Mouse (Mus musculus): ENCODE data around the gene Sft2d1. TPM values are rescaled to one million over a fixed set of nuclear protein-coding genes. Genes with fewer than 3 reads are reported as not detected.
"Not testable (repeated sequence)": the region's sequence is repeated elsewhere in the genome, so short reads cannot be mapped to it uniquely, and the experiment has no call there.

Sft2d1 gene
- polyA plus RNA-seq, 1 experiment from 2014 or later: 109 TPM

- H3K4me1 ChIP-seq: peaks cover 16% of the 10 kb centered on the region
- ATAC-seq (ENCODE audit: low FRiP score): no peak
- H3K27ac ChIP-seq: no peak overlapping the region
- no peaks in the 10 kb centered on the region for H3K9me3 ChIP-seq (replicated peaks)
- H3K27me3 ChIP-seq: no peaks in the 10 kb centered on the region
- peak overlapping the region; percentile 93 for H3K4me3 ChIP-seq
- H3K4me2 ChIP-seq (replicated peaks): peak overlapping the region; percentile 61
- H3K36me3 ChIP-seq: no peaks in the 10 kb centered on the region
- WGBS: 63% methylated on average over 3 of the region's 3 CpGs
- peak overlapping the region; percentile 84 for H3K9ac ChIP-seq
These were observed 849 bp downstream of the Sft2d1 start for GRCm38 (mm10) chr17:8311751-8312150.

- Histone ChIP-seq H3K27ac (no peak overlapping the region), H3K9me3 (replicated peaks) (no peaks in the 10 kb centered on the region), H3K27me3 (no peaks in the 10 kb centered on the region), H3K4me3 (no peak overlapping the region), H3K36me3 (0 out of 2 replicates have a peak, but pooled peaks cover 5% of the 10 kb centered on the region), H3K4me1 (peaks cover 16% of the 10 kb centered on the region), H3K4me2 (replicated peaks) (no peak overlapping the region), H3K9ac (no peak overlapping the region)
- WGBS: 93% methylated on average over 3 of the region's 3 CpGs
- no peak for ATAC-seq (ENCODE audit: low FRiP score)
These were observed 3.1 kb downstream of the Sft2d1 start for GRCm38 (mm10) chr17:8313976-8314375.

GRCm38 (mm10) chr17:8316251-8316650, 5.3 kb downstream of the Sft2d1 start:
- Histone ChIP-seq H3K27me3 (no peaks in the 10 kb centered on the region), H3K4me2 (replicated peaks) (no peak overlapping the region), H3K9me3 (replicated peaks) (no peaks in the 10 kb centered on the region), H3K9ac (no peak overlapping the region), H3K4me3 (no peak overlapping the region), H3K36me3 (peaks cover 5% of the 10 kb centered on the region; the same call in 1 of the 2 replicates), H3K27ac (no peak overlapping the region), H3K4me1 (peaks cover 16% of the 10 kb centered on the region)
- 94% methylated on average over 1 of the region's 1 CpGs for WGBS
- no peak for ATAC-seq (ENCODE audit: low FRiP score)

GRCm38 (mm10) chr17:8326877-8327276, 16.0 kb downstream of the Sft2d1 start:
- not testable (repeated sequence) for H3K4me1 ChIP-seq; H3K9ac ChIP-seq; H3K9me3 ChIP-seq (replicated peaks); ATAC-seq (ENCODE audit: low FRiP score); H3K4me3 ChIP-seq; H3K27ac ChIP-seq; H3K27me3 ChIP-seq; H3K4me2 ChIP-seq (replicated peaks)
- H3K36me3 ChIP-seq: peaks cover 18% of the 10 kb centered on the region
- 92% methylated on average over 10 of the region's 11 CpGs for WGBS

- Histone ChIP-seq H3K4me3 (no peak overlapping the region), H3K27me3 (no peaks in the 10 kb centered on the region), H3K4me1 (no peaks in the 10 kb centered on the region), H3K27ac (no peak overlapping the region), H3K9ac (no peak overlapping the region), H3K9me3 (replicated peaks) (no peaks in the 10 kb centered on the region), H3K36me3 (peaks cover 13% of the 10 kb centered on the region), H3K4me2 (replicated peaks) (no peak overlapping the region)
- 71% methylated on average over 7 of the region's 7 CpGs for WGBS
- ATAC-seq (ENCODE audit: low FRiP score): no peak
These were observed 17.7 kb downstream of the Sft2d1 start for GRCm38 (mm10) chr17:8328511-8329174.

GRCm38 (mm10) chr17:8330602-8331001, 19.7 kb downstream of the Sft2d1 start:
- Histone ChIP-seq H3K9ac (no peak overlapping the region), H3K9me3 (replicated peaks) (no peaks in the 10 kb centered on the region), H3K4me3 (no peak overlapping the region), H3K27me3 (no peaks in the 10 kb centered on the region), H3K27ac (no peak overlapping the region), H3K36me3 (peaks cover 8% of the 10 kb centered on the region), H3K4me2 (replicated peaks) (no peak overlapping the region), H3K4me1 (no peaks in the 10 kb centered on the region)
- ATAC-seq (ENCODE audit: low FRiP score): no peak
- WGBS: 76% methylated on average over 5 of the region's 5 CpGs

- peaks cover 21% of the 10 kb centered on the region for H3K4me1 ChIP-seq
- H3K9ac ChIP-seq; H3K36me3 ChIP-seq; H3K4me3 ChIP-seq; H3K27ac ChIP-seq; H3K4me2 ChIP-seq (replicated peaks); ATAC-seq (ENCODE audit: low FRiP score); H3K9me3 ChIP-seq (replicated peaks): not testable (repeated sequence)
- peaks cover 39% of the 10 kb centered on the region for H3K27me3 ChIP-seq
- WGBS: 100% methylated on average over 1 of the region's 5 CpGs
These were observed 26.3 kb downstream of the Sft2d1 start, which contains the start of gene Prr18 for GRCm38 (mm10) chr17:8337159-8337558. Gene Prr18 (plus strand): TSS chr17:8337459.

GRCm38 (mm10) chr17:8339666-8340374, 28.9 kb downstream of the Sft2d1 start:
- Histone ChIP-seq H3K27me3 (peaks cover 46% of the 10 kb centered on the region), H3K4me3 (peak overlapping the region; percentile 61), H3K4me2 (replicated peaks) (peak overlapping the region; percentile 99), H3K36me3 (no peaks in the 10 kb centered on the region), H3K4me1 (peaks cover 21% of the 10 kb centered on the region), H3K9ac (peak overlapping the region; percentile 89), H3K27ac (peak overlapping the region; percentile 58), H3K9me3 (replicated peaks) (no peaks in the 10 kb centered on the region)
- 21% methylated on average over 8 of the region's 8 CpGs for WGBS
- no peak for ATAC-seq (ENCODE audit: low FRiP score)

- Histone ChIP-seq H3K4me2 (replicated peaks) (peak overlapping the region; percentile 99), H3K4me1 (peaks cover 21% of the 10 kb centered on the region), H3K27me3 (peaks cover 46% of the 10 kb centered on the region), H3K9me3 (replicated peaks) (no peaks in the 10 kb centered on the region), H3K36me3 (no peaks in the 10 kb centered on the region), H3K4me3 (peak overlapping the region; percentile 61), H3K27ac (peak overlapping the region; percentile 58), H3K9ac (peak overlapping the region; percentile 89)
- peak; percentile 89 for ATAC-seq (ENCODE audit: low FRiP score)
- WGBS: under 1% methylated on average over 67 of the region's 92 CpGs
These were observed 29.8 kb downstream of the Sft2d1 start for GRCm38 (mm10) chr17:8340407-8341359.

- Histone ChIP-seq H3K4me2 (replicated peaks) (peak overlapping the region; percentile 99), H3K4me1 (peaks cover 21% of the 10 kb centered on the region), H3K4me3 (peak overlapping the region; percentile 61), H3K27ac (peak overlapping the region; percentile 58), H3K36me3 (no peaks in the 10 kb centered on the region), H3K27me3 (peaks cover 46% of the 10 kb centered on the region), H3K9me3 (replicated peaks) (no peaks in the 10 kb centered on the region), H3K9ac (peak overlapping the region; percentile 89)
- peak; percentile 44 for ATAC-seq (ENCODE audit: low FRiP score)
- 11% methylated on average over 46 of the region's 46 CpGs for WGBS
These were observed 30.6 kb downstream of the Sft2d1 start for GRCm38 (mm10) chr17:8341360-8341963.

- Histone ChIP-seq H3K27me3 (peaks cover 46% of the 10 kb centered on the region), H3K4me3 (no peak overlapping the region), H3K9me3 (replicated peaks) (no peaks in the 10 kb centered on the region), H3K4me1 (peaks cover 21% of the 10 kb centered on the region), H3K27ac (no peak overlapping the region), H3K36me3 (no peaks in the 10 kb centered on the region), H3K4me2 (replicated peaks) (no peak overlapping the region), H3K9ac (no peak overlapping the region)
- 42% methylated on average over 5 of the region's 5 CpGs for WGBS
- ATAC-seq (ENCODE audit: low FRiP score): no peak
These were observed 31.8 kb downstream of the Sft2d1 start for GRCm38 (mm10) chr17:8342706-8343105.

Data from hindbrain, embryonic 12.5 days (tissue).